Comparison of ENCODE assay signal across 24 mouse cellular contexts in genomic region chr10:39626376-39626775, GRCm38 (mm10). TPM values are rescaled to one million over a fixed set of nuclear protein-coding genes. Genes with fewer than 3 reads are reported as not detected.
DNase-seq lines count a peak whose midpoint lies in the region; ATAC-seq and TF ChIP-seq lines count a peak whose summit lies in the region.
"Had no signal": no experiment of that assay in that cellular context is flagged by ENCODE, and none has a peak within 500 bp of the region (broad histone marks: within the 10 kb centered on the region; RNA-seq: fewer than 3 reads in every experiment).

No protein-coding gene starts in this region.

- H3K9me3 ChIP-seq in heart, embryonic 10.5 days = no peaks in the 10 kb centered on the region
- no peaks in the 10 kb centered on the region for H3K9me3 ChIP-seq in kidney, postnatal 0 days (replicated peaks; ENCODE audit: low read length)
- H3K9me3 ChIP-seq in embryonic facial prominence, embryonic 12.5 days = no peaks in the 10 kb centered on the region
- H3K9me3 ChIP-seq in embryonic facial prominence, embryonic 15.5 days (replicated peaks) = no peaks in the 10 kb centered on the region
- H3K9me3 ChIP-seq: forebrain, embryonic 10.5 days; heart, embryonic 12.5 days; hindbrain, embryonic 10.5 days; hindbrain, embryonic 15.5 days; limb, embryonic 13.5 days; liver, embryonic 12.5 days had no signal

- 84% methylated on average over 12 of the region's 12 CpGs for WGBS in heart, embryonic 10.5 days
- 79% methylated on average over 12 of the region's 12 CpGs for WGBS in kidney, postnatal 0 days
- 85% methylated on average over 12 of the region's 12 CpGs for WGBS in embryonic facial prominence, embryonic 12.5 days
- 84% methylated on average over 12 of the region's 12 CpGs for WGBS in embryonic facial prominence, embryonic 15.5 days

- peaks cover 25% of the 10 kb centered on the region for H3K36me3 ChIP-seq in heart, embryonic 10.5 days
- H3K36me3 ChIP-seq in kidney, postnatal 0 days (ENCODE audit: insufficient read depth, low read length) = 0 out of 2 replicates have a peak, but pooled peaks cover 5% of the 10 kb centered on the region
- H3K36me3 ChIP-seq in embryonic facial prominence, embryonic 12.5 days = peaks cover 10% of the 10 kb centered on the region; the same call in 1 of the 2 replicates
- H3K36me3 ChIP-seq in embryonic facial prominence, embryonic 15.5 days = peaks cover 4% of the 10 kb centered on the region; the same call in 1 of the 2 replicates
- H3K36me3 ChIP-seq: liver, embryonic 12.5 days had no signal

- peaks cover 52% of the 10 kb centered on the region for H3K4me1 ChIP-seq in heart, embryonic 10.5 days
- peaks cover 38% of the 10 kb centered on the region for H3K4me1 ChIP-seq in kidney, postnatal 0 days (replicated peaks; ENCODE audit: insufficient read depth, low read length)
- peaks cover 50% of the 10 kb centered on the region for H3K4me1 ChIP-seq in embryonic facial prominence, embryonic 12.5 days
- peaks cover 55% of the 10 kb centered on the region for H3K4me1 ChIP-seq in embryonic facial prominence, embryonic 15.5 days

- no peak for ATAC-seq in kidney, postnatal 0 days (replicated peaks; ENCODE audit: low FRiP score, low read depth)
- ATAC-seq in embryonic facial prominence, embryonic 12.5 days (ENCODE audit: insufficient number of reproducible peaks, insufficient read depth, low FRiP score, low TSS enrichment) = no peak
- no peak for ATAC-seq in embryonic facial prominence, embryonic 15.5 days (ENCODE audit: insufficient number of reproducible peaks, low FRiP score, low TSS enrichment, low read depth)
- ATAC-seq: forebrain, embryonic 16.5 days; liver, embryonic 12.5 days; liver, postnatal 0 days; midbrain, embryonic 16.5 days had no signal

- no peak overlapping the region for H3K4me2 ChIP-seq in kidney, postnatal 0 days (ENCODE audit: low read length)
- no peak overlapping the region for H3K4me2 ChIP-seq in embryonic facial prominence, embryonic 12.5 days (replicated peaks)
- H3K4me2 ChIP-seq in embryonic facial prominence, embryonic 15.5 days (replicated peaks) = no peak overlapping the region
- H3K4me2 ChIP-seq: heart, embryonic 12.5 days; hindbrain, embryonic 15.5 days; limb, embryonic 13.5 days; liver, embryonic 12.5 days; midbrain, embryonic 11.5 days had no signal

- H3K27me3 ChIP-seq in heart, embryonic 10.5 days (ENCODE audit: insufficient read depth, poor library complexity, severe bottlenecking) = no peaks in the 10 kb centered on the region
- no peaks in the 10 kb centered on the region for H3K27me3 ChIP-seq in kidney, postnatal 0 days (ENCODE audit: insufficient read depth, low read length)
- H3K27me3 ChIP-seq in embryonic facial prominence, embryonic 12.5 days = no peaks in the 10 kb centered on the region
- no peaks in the 10 kb centered on the region for H3K27me3 ChIP-seq in embryonic facial prominence, embryonic 15.5 days
- H3K27me3 ChIP-seq: heart, embryonic 12.5 days; hindbrain, embryonic 15.5 days; limb, embryonic 13.5 days; liver, embryonic 12.5 days had no signal

- DNase-seq in heart, embryonic 10.5 days (ENCODE audit: low spot score) = no peak
- DNase-seq in heart, postnatal 4 days = no peak
- no peak for DNase-seq in kidney, postnatal 0 days (ENCODE audit: low spot score)
- no peak for DNase-seq in kidney, postnatal 36 days
- no peak for DNase-seq in cerebellum, adult 11 months
- DNase-seq: cerebellum, adult 11-12 months; cerebellum, adult 9-11 months; embryo, embryonic 11 days; gastrocnemius, postnatal 10 days; liver, postnatal 0 days; right cerebral cortex, postnatal 25 days; thymus, postnatal 36 days had no signal

- H3K27ac ChIP-seq in heart, embryonic 10.5 days = 0 out of 2 replicates have a peak overlapping the region, but pooled peaks have one; percentile 23
- peak overlapping the region; percentile 62; the same call in 1 of the 2 replicates for H3K27ac ChIP-seq in kidney, postnatal 0 days
- peak overlapping the region; percentile 70; the same call in 1 of the 2 replicates for H3K27ac ChIP-seq in embryonic facial prominence, embryonic 12.5 days
- H3K27ac ChIP-seq in embryonic facial prominence, embryonic 15.5 days (replicated peaks) = peak overlapping the region; percentile 66
- H3K27ac ChIP-seq: hindbrain, embryonic 10.5 days; hindbrain, embryonic 15.5 days; left cerebral cortex, adult 2 months; liver, embryonic 12.5 days had no signal

- no peak for TF ChIP-seq CTCF in kidney, postnatal 0 days (IDR thresholded peaks at IDR 0.05; ENCODE audit: low read depth)

- no peak overlapping the region for H3K9ac ChIP-seq in kidney, postnatal 0 days (ENCODE audit: low read depth, low read length)
- H3K9ac ChIP-seq in embryonic facial prominence, embryonic 12.5 days = no peak overlapping the region
- H3K9ac ChIP-seq in embryonic facial prominence, embryonic 15.5 days = no peak overlapping the region
- H3K9ac ChIP-seq: heart, embryonic 12.5 days; hindbrain, embryonic 15.5 days; limb, embryonic 13.5 days; liver, embryonic 12.5 days; liver, postnatal 0 days had no signal

- no peak overlapping the region for H3K4me3 ChIP-seq in heart, embryonic 10.5 days
- H3K4me3 ChIP-seq in kidney, postnatal 0 days (replicated peaks; ENCODE audit: low read depth, low read length) = no peak overlapping the region
- H3K4me3 ChIP-seq in embryonic facial prominence, embryonic 12.5 days = no peak overlapping the region
- H3K4me3 ChIP-seq in embryonic facial prominence, embryonic 15.5 days (replicated peaks) = no peak overlapping the region
- H3K4me3 ChIP-seq: forebrain, embryonic 10.5 days; heart, embryonic 12.5 days; hindbrain, embryonic 10.5 days; hindbrain, embryonic 15.5 days; left cerebral cortex, adult 2 months; limb, embryonic 13.5 days; liver, embryonic 12.5 days had no signal

RNA-seq across cellular contexts. Expression of gene Traf3ip2, which starts 13.6 kb away (rescaled TPM):
- 12.6 and 13.7 TPM in 2 replicates for polyA plus RNA-seq in heart, embryonic 10.5 days (2016; fragmentation: Nextera tagmentation; extraction: Ambion mirVana)
- total RNA-seq in heart, postnatal 4 days (2021) = 1 to 10 TPM; 7.1 to 7.3 TPM
- 15.0 TPM in 2 replicates for polyA plus RNA-seq in kidney, postnatal 0 days (2015; fragmentation: Nextera tagmentation; extraction: Ambion mirVana)
- 11.4 and 12.4 TPM in 2 replicates for polyA plus RNA-seq in embryonic facial prominence, embryonic 12.5 days (2016; fragmentation: Nextera tagmentation; extraction: Ambion mirVana)
- polyA plus RNA-seq in embryonic facial prominence, embryonic 15.5 days (2015; fragmentation: Nextera tagmentation; extraction: Ambion mirVana) = 22.2 and 22.3 TPM in 2 replicates
